Mouse (Mus musculus) layer of hippocampus, adult 11-12 months (tissue): ENCODE results near the gene Cmss1.

ENCODE experiments used
- DNase-seq: peaks from one replicate; pipeline ENCODE4 v3.0.0; 2022; ENCODE audit warnings: low spot score

Cmss1 gene

GRCm38 (mm10) chr16:57606444-57607227 is at the start of gene Cmss1:
Cmss1 (minus strand) TSS chr16:57606864.
- peak; percentile 79 for DNase-seq

DNA sequence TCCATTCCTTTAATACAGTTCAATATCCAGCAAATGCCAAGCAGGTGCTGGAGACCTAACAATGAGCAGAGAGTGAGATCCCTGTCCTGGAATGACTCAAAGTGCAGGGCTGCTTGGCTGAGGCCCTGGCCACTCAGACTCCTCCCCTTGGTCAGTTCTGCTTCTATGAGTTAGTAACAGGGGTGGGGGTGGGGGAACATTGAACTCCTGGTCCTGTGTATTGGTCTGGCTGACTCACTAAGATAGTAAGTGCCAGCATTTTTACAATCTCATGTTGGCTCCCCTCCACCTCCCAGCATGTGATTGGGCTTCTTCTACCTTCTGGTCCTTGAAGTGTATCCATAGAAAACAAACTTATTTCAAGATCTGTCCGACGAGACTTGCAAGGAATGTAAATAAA is 43.2 kb upstream of the Cmss1 start:
- no peak for DNase-seq

DNA sequence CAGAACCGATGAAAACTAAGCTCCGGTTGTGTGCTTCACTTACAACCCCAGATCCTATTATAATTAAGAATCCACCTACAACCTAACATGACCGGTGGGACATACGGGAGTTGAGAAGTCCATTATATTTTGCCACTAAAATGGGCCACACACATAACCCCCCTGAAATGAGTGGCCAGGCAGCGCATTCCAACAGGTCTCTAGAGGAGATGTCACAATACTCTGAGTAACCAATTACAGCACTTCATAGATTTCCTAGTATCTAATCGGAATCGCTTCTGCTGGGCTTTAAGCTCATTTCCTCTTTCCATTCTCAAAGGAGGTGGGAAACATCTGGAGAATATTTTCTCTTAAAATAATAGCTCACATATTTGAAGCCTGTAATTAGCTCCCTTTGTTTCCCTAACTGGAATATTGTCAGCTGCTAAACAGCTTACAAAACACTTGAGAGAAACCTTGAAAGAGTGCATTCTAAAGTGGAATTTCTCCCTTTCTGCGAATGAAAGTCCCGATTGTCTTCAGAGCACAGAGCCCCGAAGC is 34.8 kb upstream of the Cmss1 start:
- no peak for DNase-seq

GRCm38 (mm10) chr16:57634766-57635165 is 28.1 kb upstream of the Cmss1 start:
- no peak for DNase-seq

GRCm38 (mm10) chr16:57634191-57634590 is 27.5 kb upstream of the Cmss1 start:
- DNase-seq, result peak; percentile 79

GRCm38 (mm10) chr16:57611768-57612167 is 5.1 kb upstream of the Cmss1 start:
- DNase-seq, result peak; percentile 29

- DNase-seq, result no peak
Measured at GRCm38 (mm10) chr16:57601031-57601430, 5.6 kb downstream of the Cmss1 start.

GRCm38 (mm10) chr16:57597295-57597957 is 9.2 kb downstream of the Cmss1 start:
- no peak for DNase-seq

DNA sequence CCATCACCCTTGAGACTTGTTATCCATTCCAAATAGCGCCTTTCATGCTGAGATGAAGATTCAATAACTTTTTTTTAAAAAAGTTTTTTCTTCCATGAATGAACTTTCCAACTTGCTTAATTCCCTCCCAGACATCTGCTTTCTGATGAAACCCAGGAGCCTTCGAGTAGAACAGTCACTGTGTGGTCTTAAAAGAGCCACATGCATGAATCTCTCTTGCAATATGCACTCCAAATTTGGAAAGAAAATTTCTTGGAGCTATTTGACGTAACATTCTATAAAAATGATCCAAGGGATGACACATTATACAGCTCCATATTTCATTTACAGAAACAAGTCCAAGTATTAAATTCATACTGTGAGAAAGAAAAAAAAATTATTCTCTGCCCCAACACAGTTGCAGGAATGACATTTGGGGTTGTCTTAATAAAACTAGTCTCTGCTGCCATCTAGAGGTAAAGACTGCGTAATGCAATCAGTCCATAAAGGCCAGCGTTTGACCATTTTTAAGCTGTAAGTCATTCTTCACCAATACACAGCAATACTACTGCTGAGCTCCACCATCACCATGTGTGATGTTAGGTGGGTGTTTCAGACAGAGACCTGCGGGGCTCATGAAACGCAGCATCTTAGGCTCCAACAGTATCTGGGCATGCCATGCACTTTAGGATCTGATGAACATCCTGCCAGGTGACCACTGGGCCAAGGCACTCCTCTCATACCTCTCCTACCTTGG is 13.1 kb downstream of the Cmss1 start:
- DNase-seq, result peak; percentile 64

GRCm38 (mm10) chr16:57585201-57585600 is 21.5 kb downstream of the Cmss1 start:
- DNase-seq, result no peak

DNA sequence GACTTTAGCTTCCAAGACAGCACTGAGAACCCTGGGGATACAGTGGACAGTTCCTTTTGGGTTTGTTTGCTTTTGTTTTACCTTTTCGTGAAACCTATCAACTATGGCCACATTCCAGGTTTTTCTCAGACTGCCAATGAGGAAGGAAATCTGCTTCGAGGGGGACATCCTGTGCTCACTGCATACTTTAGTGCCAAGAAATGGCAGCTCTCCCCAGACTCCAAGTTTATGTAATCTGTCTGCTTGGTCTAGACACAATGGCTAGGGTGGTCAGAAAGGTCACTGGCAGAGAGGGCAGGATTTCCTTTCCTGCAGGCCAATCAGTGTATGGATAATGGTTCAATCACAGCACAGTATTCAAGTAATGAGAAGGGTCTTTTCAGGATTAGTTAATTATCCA is 24.7 kb downstream of the Cmss1 start:
- no peak for DNase-seq

DNA sequence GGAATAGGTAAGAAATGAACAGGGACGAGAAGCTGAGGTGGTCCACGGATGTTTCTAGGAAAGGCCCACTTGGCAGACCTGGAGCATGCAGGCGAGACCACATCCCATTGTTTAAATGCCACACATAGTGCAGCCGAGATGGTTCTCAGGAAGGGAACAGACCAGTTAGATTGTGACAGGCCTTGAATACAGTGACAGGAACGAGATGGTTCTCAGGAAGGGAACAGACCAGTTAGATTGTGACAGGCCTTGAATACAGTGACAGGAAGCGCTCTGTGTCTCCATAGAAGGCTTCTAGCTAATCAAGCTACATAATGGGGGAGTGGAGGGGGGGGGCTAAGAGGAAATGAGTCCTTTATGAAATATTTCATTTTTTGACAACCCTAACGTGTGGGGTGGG is 26.6 kb downstream of the Cmss1 start:
- DNase-seq, result no peak

- DNase-seq, result no peak
Measured at GRCm38 (mm10) chr16:57577519-57577918, 29.1 kb downstream of the Cmss1 start.

DNA sequence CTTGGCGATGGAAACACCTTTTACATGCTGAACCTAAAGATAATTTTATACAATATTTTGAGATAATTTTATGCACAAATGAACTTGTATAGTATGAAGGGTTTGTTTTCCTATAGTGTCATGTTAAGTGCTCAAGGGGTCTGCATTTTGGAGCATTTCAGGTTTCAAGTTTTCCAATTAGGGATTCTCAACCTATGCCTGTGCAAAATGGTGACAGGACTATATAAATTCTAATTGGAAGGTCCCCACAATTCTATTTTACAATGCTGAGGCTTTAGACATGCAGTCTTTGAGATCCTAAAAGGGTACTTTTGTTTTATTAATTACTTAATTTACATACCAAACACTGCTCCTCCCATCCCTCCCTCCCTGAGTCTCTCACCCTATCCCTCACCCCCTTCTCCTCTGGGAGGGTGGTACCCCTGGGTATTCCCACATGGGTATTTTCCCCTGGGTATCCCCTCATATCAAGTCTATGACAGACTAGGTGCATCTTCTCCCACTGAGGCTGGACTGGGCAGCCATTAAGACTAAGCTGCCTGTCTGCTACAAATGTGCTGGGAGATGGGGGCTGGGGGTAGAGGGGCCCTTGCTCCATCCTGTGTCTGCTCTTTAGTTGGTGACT is 30.8 kb downstream of the Cmss1 start:
- no peak for DNase-seq

GRCm38 (mm10) chr16:57573831-57574230 is 32.8 kb downstream of the Cmss1 start:
- DNase-seq, result no peak

- no peak for DNase-seq
Measured at GRCm38 (mm10) chr16:57570789-57571311, 35.8 kb downstream of the Cmss1 start.

DNA sequence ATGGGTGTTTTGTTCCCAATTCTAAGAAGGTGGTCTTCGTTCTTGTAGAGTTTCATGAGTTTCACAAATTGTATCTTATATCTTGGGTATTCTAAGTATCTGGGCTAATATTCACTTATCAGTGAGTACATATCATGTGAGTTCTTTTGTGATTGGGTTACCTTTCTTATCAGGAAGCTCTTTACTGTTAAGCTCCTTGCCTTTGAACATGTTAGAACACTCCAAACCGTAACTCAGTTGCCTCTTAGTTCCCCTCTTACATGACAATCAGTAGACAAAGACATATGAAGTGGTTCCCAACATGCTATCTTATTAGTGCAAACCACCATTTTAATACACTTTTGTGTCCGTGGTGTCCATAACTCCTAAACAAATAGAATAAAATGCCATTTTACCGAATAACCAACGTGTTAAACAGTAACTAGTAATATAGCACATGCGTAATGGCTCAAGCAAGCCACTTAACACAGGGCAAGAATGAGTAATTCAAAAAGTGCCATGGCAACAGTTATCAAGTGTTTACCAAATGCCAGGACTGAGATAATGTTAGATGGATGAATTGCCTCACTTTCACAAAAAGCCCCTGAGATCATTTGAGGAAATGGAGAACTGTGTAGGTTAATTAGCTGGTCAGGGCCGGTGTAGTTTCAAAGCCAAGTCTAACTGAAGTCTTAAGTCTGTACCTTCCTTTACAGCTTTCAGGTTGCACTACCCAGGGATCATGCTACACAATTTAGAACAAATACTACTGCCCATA is 37.8 kb downstream of the Cmss1 start:
- no peak for DNase-seq

DNA sequence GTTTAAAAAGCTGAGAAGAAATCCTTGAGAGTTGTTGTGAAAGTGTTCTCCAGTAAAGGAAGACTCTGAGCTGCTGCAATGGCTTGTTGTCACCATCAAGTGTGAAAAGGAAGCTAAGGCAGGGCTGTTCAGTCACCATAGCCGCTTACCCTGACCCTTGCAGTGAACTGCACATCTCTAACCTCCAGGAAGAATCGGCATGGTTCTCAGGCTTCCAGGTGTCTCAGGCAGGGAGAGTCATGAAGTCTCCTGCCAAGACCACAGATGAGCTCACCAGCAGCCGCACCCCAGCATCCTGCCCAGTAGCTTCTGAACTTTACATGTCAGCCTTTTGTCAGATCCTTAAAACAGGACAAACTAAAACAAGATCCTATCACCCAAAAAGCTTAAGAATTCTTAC is 40.4 kb downstream of the Cmss1 start:
- DNase-seq, result no peak

DNA sequence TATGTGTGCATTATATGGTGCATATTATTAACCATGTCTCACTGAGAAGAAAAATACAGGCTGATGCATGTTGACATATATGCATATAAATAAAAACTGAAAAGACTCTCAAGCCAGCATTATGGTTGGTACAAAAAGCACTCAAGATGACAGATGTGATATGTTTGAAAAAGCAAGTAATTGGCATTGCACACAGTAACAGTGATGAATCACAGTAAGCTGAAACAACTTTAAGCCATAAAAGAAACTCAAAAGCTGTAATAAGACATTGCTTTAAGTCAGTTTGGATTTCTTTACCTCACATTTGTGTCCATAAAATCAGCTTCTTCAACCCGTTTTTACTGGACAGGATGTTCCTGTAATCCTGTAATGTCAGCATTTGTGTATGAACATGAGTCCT is 41.9 kb downstream of the Cmss1 start:
- no peak for DNase-seq

- DNase-seq, result no peak
Measured at GRCm38 (mm10) chr16:57563453-57563852, 43.2 kb downstream of the Cmss1 start.

- no peak for DNase-seq
Measured at GRCm38 (mm10) chr16:57560185-57560584, 46.5 kb downstream of the Cmss1 start.
